In genomic region chr17:12741218-12741968, GRCm38 (mm10) we compare ENCODE assay signal across 8 mouse cellular contexts. TPM values are rescaled to one million over a fixed set of nuclear protein-coding genes. Genes with fewer than 3 reads are reported as not detected.
DNase-seq lines count a peak whose midpoint lies in the region; ATAC-seq lines count a peak whose summit lies in the region.

No protein-coding gene starts in this region.

- peak overlapping the region; percentile 74 for H3K4me2 ChIP-seq in forebrain, embryonic 16.5 days (ENCODE audit: low read length)

- peaks cover 20% of the 10 kb centered on the region for H3K36me3 ChIP-seq in forebrain, embryonic 16.5 days (ENCODE audit: control insufficient read depth, insufficient read depth)
- peaks cover 96% of the 10 kb centered on the region for H3K36me3 ChIP-seq in hindbrain, embryonic 10.5 days

- ATAC-seq in cerebellum, adult (ENCODE audit: insufficient number of reproducible peaks, low FRiP score, low TSS enrichment): peak; percentile 59; the same call in 1 of the 2 replicates
- peak; percentile 83 for ATAC-seq in forebrain, embryonic 16.5 days
- peak; percentile 46 for ATAC-seq in megakaryocyte, adult 5-6 weeks (ENCODE audit: poor library complexity, severe bottlenecking)

- 47% methylated on average over 35 of the region's 45 CpGs for WGBS in forebrain, embryonic 16.5 days
- 50% methylated on average over 43 of the region's 45 CpGs for WGBS in hindbrain, embryonic 10.5 days

- H3K4me3 ChIP-seq in forebrain, embryonic 16.5 days (replicated peaks; ENCODE audit: low read length): peak overlapping the region; percentile 43
- H3K4me3 ChIP-seq in hindbrain, embryonic 10.5 days: peak overlapping the region; percentile 60

- H3K27ac ChIP-seq in forebrain, embryonic 16.5 days (ENCODE audit: low read length): no peak overlapping the region
- peak overlapping the region; percentile 85 for H3K27ac ChIP-seq in hindbrain, embryonic 10.5 days

- no peaks in the 10 kb centered on the region for H3K27me3 ChIP-seq in forebrain, embryonic 16.5 days (replicated peaks; ENCODE audit: control insufficient read depth, insufficient read depth, low read length)
- H3K27me3 ChIP-seq in hindbrain, embryonic 10.5 days (ENCODE audit: insufficient read depth, poor library complexity, severe bottlenecking): no peaks in the 10 kb centered on the region

- H3K9me3 ChIP-seq in forebrain, embryonic 16.5 days (ENCODE audit: control insufficient read depth, low read length): peaks cover 18% of the 10 kb centered on the region
- peaks cover 31% of the 10 kb centered on the region for H3K9me3 ChIP-seq in hindbrain, embryonic 10.5 days

- peak; percentile 64 for DNase-seq in Muller cell, postnatal 12 days (ENCODE audit: inconsistent ontology term)
- peak; percentile 59 for DNase-seq in hindbrain, embryonic 10.5 days (ENCODE audit: low spot score)
- peak; percentile 54 to 55 for DNase-seq in left cerebral cortex, postnatal 14 days (ENCODE audit: low spot score in 2 of 2)
- DNase-seq in retina, postnatal 1 day: peak; percentile 85
- DNase-seq in yolk sac, embryonic 10.5 days (ENCODE audit: low spot score): peak; percentile 81

- H3K9ac ChIP-seq in forebrain, embryonic 16.5 days (replicated peaks; ENCODE audit: low read depth, low read length): peak overlapping the region; percentile 54

- intact Hi-C loops in left cerebral cortex, postnatal 14 days (cut with DNase I): no loop called here

- no peaks in the 10 kb centered on the region; the same call in 1 of the 2 replicates for H3K4me1 ChIP-seq in forebrain, embryonic 16.5 days (replicated peaks; ENCODE audit: control insufficient read depth, insufficient read depth, low read length)
- H3K4me1 ChIP-seq in hindbrain, embryonic 10.5 days (replicated peaks): peaks cover 25% of the 10 kb centered on the region; the same call in 1 of the 2 replicates

RNA-seq across cellular contexts. Expression of gene Igf2r, which starts 28.1 kb away (rescaled TPM):
- 11.9 TPM in 2 replicates for polyA plus RNA-seq in forebrain, embryonic 16.5 days (2015; fragmentation: Nextera tagmentation; extraction: Ambion mirVana)
- polyA plus RNA-seq in hindbrain, embryonic 10.5 days (2016; fragmentation: Nextera tagmentation; extraction: Ambion mirVana): 17.3 and 20.8 TPM in 2 replicates
- 10 to 100 TPM; 25.8 to 25.9 TPM for total RNA-seq in left cerebral cortex, postnatal 14 days (2021)
- total RNA-seq in megakaryocyte, adult 5-6 weeks (2015): 0.69 and 1.9 TPM in 2 replicates
- total RNA-seq in megakaryocyte, adult 5-6 weeks (2017): 3.7 and 5.7 TPM in 2 replicates
